Mouse (Mus musculus) myocyte (in vitro differentiated cells): ENCODE measurements at regions not wholly inside any gene's neighbourhood (a gene's known extent, or its start where the extent isn't known, plus 50 kb on each side); places are given as distances from the start of the nearest gene placed in this dataset.
"Not testable (repeated sequence)": the region's sequence is repeated elsewhere in the genome, so short reads cannot be mapped to it uniquely, and the experiment has no call there.

Experiments used
- CEBPB ChIP-seq: IDR thresholded peaks from 2 replicates; pipeline ENCODE4 v1.6.1; 2011; ENCODE audit warnings: mild to moderate bottlenecking, moderate library complexity; ENCODE audit not compliant: poor library complexity, insufficient read depth, severe bottlenecking
- E2F4 ChIP-seq: IDR thresholded peaks from one replicate; pipeline ENCODE4 v1.6.1; 2011; ENCODE audit warnings: mild to moderate bottlenecking, control low read depth, moderate library complexity; ENCODE audit not compliant: insufficient read depth
- MAX ChIP-seq: IDR thresholded peaks from one replicate; pipeline ENCODE4 v1.6.1; 2011; ENCODE audit warnings: low read depth, mild to moderate bottlenecking, control low read depth
- MYOD1 ChIP-seq, 3 experiments: IDR thresholded peaks; one replicate each; pipeline ENCODE4 v1.6.1; 2011; ENCODE audit warnings: control low read depth in 2 of 3, low read depth in 2 of 3, mild to moderate bottlenecking in 2 of 3, moderate library complexity in 1 of 3; ENCODE audit not compliant: insufficient read length in 2 of 3, control insufficient read depth in 1 of 3
- MYOG ChIP-seq, 3 experiments: IDR thresholded peaks; one replicate each; pipeline ENCODE4 v1.6.1; 2011; ENCODE audit warnings: control low read depth in 2 of 3, low read depth in 2 of 3, mild to moderate bottlenecking in 2 of 3; ENCODE audit not compliant: insufficient read length in 2 of 3, control insufficient read depth in 1 of 3, insufficient read depth in 1 of 3
- POLR2A ChIP-seq: IDR thresholded peaks from one replicate; pipeline ENCODE4 v1.6.1; 2011; ENCODE audit warnings: low read depth, mild to moderate bottlenecking, control low read depth, moderate library complexity; ENCODE audit not compliant: insufficient read length
- POLR2AphosphoS2 ChIP-seq: IDR thresholded peaks from one replicate; pipeline ENCODE4 v1.6.1; 2011; ENCODE audit warnings: low read depth, control low read depth; ENCODE audit not compliant: insufficient read length
- SRF ChIP-seq: IDR thresholded peaks from one replicate; pipeline ENCODE4 v1.6.1; 2011; ENCODE audit warnings: low read depth; ENCODE audit not compliant: control insufficient read depth, insufficient read length
- TCF12 ChIP-seq: IDR thresholded peaks from one replicate; pipeline ENCODE4 v1.6.1; 2011; ENCODE audit warnings: mild to moderate bottlenecking, control low read depth; ENCODE audit not compliant: poor library complexity, insufficient read depth, severe bottlenecking
- TCF3 ChIP-seq: IDR thresholded peaks from one replicate; pipeline ENCODE4 v1.6.1; 2011; ENCODE audit warnings: low read depth, control low read depth; ENCODE audit not compliant: insufficient read length
- USF1 ChIP-seq: IDR thresholded peaks from one replicate; pipeline ENCODE4 v1.6.1; 2011; ENCODE audit warnings: low read depth, mild to moderate bottlenecking, control low read depth, moderate library complexity

GRCm38 (mm10) chrX:103251478-103251877 is 65.0 kb upstream of the Nap1l2 start:
- TF ChIP-seq USF1; MYOG (IDR thresholded peaks at IDR 0.05; ENCODE audit: control insufficient read depth in 1 of 3, insufficient read depth in 1 of 3, insufficient read length in 2 of 3, low read depth in 2 of 3); POLR2A; TCF3; SRF; TCF12; POLR2AphosphoS2; CEBPB; MYOD1 (IDR thresholded peaks at IDR 0.05; ENCODE audit: control insufficient read depth in 1 of 3, insufficient read length in 2 of 3, low read depth in 2 of 3); MAX; E2F4: not testable (repeated sequence)
